Mouse (Mus musculus): ENCODE data around the gene Nrxn2.

The Nrxn2 gene

DNA sequence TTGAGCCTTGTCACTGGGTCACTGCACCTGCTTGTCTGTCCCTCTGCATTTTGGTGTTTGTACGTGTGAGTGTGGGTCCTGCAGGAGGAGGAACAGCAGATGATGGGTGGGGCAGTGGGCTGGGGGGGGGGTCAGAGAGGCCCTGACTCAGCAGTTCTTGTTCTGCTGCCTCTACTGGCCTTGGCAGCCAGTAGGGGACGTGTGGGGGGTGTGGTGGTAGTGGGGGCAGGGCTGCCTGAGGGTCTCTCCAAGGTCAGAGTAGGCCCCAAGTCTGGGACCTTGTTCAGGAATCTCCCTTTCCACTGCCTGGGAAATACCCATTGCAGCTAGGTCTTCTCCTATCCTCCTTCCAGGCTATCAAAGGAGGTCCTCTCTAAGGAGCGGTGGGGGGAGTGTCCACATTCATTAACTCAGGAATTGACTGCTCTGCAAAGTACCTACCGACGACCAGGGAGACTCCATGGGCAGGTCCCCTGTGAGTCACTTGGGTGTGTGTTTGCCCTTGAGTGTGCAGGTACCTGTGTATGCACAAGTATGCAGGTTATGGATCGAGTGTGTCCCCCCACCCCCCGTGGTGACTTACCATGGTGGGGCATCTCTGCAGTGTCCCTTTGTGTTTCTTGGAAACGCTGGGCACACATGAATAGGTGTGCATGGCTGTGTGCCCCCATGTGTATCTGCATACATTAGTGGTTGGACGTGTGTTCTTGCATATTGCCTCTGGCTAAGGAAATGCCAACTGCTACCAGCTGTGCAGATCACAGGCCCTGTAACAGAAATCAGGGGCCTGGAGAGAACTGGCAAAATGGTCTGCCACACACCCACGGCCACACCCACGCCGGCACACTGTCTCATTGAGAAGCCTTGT is 1.4 kb upstream of the Nrxn2 start:
- no peak for DNase-seq

- no peak for DNase-seq
Measured at GRCm38 (mm10) chr19:6418984-6419692, 607 bp downstream of the Nrxn2 start.

DNA sequence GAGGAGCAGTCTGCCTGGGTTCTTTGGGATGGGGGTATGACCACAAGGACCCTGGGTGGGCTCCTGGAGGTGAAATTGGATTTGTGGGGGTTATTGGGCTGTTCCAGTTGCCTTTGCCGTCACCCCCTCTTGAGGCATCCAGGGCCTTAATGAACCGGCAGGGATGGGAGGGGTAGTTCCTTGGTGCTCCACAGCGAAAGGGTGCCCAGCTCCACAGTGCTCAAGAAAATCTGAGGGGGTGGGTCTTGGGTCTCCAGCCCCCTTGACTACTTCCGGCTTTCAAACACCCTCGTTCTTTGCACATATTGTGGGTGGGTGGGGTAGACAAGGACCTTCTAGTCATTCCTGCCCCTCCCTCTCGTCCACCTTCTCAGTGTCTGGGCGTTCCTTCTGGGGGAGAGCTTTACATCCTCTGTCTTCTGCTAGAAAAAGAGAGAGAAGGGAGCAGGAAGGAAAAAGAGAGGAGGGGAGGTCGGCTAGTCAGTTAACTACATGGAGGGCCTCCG is 1.3 kb downstream of the Nrxn2 start:
- DNase-seq, result no peak

DNA sequence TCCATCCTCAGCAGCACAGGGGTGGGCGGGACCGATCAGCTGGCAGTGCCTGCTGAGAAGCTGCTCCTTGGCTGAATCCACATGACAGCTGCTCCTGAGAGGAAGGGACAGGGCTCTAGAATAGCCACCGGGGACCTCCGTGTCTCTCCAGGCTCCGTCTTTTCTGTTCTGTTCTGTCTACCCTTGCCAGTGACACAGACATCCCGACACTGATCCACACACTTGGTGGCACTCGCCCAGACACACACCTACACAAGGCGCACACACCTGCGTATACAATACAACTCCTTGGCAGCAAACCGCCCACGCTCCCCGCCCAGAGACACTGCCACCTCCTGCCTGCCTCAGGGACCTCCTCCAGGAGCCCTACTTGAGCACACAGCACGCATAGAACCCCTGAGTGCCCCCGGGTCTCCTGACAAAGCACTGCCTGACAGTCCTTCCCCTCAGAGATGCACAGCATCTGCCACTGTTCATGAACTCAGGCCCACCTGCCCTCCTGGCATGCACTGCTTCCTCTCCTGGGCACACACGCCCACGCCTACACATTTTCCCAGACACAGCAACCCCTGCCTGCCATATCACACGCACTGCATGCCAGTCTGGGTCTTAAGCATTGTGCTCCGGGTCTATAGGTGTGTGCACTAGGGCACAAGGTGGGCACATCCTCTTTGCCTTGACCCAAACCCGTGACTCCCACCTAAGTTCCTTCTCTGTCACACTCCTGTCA is 2.1 kb downstream of the Nrxn2 start:
- DNase-seq, result no peak

DNA sequence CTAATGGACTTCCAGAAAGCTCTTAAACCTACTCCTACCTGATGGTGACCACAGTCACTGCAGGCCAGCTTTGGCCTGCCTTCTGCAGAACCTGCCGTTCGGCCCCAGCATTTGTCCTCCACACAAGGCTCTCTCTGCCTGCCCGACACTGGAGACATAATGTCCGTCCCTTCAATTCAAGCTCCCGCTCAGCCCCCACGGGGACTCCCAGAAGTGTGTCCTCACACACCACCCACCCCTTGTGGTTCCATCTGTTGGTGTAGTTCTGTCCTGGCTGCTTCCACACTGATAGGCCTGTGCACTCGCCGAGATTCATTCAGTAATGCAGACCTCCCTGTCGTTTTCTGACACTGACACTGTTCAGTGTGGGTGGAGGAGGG is 2.7 kb downstream of the Nrxn2 start:
- DNase-seq, result no peak

DNA sequence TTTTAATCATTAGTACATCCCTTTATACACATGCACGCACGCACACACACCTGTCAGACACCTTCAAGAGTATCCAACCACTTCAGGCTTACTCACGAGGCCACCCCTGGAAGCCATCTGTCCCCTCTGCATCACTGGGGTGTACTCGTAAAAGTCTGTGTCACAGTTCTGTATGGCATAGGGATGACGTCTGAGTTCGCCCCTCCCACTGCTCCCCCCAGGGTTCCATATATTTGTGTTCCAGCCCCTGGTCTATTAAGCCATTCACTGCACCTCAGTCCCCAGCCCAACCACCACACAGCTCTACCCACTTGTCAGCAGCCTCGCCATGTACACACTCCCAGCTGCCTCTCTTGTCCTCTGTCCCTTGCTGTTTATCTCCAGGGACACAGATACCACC is 3.5 kb downstream of the Nrxn2 start:
- no peak for DNase-seq

GRCm38 (mm10) chr19:6423241-6423640 is 4.7 kb downstream of the Nrxn2 start:
- no peak for DNase-seq

- DNase-seq, result no peak
Measured at GRCm38 (mm10) chr19:6424137-6424881, 5.8 kb downstream of the Nrxn2 start.

DNA sequence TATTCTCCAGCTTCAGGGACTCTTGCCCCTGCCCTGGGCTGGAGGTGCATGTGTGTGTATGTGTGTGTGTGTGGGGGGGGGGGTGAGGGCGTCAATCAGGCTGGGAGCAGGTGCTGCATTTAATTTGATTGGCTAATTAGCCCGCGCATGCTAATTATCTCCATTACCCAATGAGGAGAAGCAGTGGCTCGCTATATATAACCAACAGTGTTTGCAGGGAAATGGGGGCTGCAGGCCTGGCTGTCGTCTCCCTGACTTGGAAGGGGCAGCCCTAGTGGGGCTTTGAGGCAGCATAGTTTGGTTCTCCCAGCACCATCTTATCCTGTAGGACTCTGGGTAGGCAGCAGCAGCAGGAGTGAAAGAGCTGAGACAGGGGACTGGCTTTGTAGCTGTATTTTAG is 7.1 kb downstream of the Nrxn2 start:
- no peak for DNase-seq

GRCm38 (mm10) chr19:6426703-6427500 is 8.4 kb downstream of the Nrxn2 start:
- peak in 1 of 2 experiments; percentile 56 for DNase-seq

GRCm38 (mm10) chr19:6427653-6428434 is 9.3 kb downstream of the Nrxn2 start:
- no peak for DNase-seq

GRCm38 (mm10) chr19:6428501-6429200 is 10.1 kb downstream of the Nrxn2 start:
- no peak for DNase-seq

DNA sequence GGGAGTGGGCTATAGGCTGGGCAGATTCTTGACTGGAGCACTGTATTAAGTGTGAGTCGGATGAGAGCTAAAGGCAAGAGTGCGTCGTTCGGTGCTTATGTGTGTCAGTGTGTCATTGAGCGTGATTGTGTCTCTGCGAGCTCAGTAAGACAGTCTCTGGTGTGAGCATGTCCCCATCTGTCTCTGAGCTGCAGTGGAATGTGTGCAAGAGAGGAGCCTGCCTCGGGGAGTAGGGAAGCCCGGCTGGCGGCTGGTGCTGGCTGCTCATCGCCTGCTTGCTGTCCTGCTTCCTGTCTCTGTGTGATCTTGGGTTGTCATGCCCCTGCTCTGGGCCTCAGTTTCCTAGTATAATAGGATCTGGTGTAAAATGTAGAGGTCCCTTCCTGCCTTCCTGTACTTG is 24.5 kb downstream of the Nrxn2 start:
- DNase-seq, result no peak

DNA sequence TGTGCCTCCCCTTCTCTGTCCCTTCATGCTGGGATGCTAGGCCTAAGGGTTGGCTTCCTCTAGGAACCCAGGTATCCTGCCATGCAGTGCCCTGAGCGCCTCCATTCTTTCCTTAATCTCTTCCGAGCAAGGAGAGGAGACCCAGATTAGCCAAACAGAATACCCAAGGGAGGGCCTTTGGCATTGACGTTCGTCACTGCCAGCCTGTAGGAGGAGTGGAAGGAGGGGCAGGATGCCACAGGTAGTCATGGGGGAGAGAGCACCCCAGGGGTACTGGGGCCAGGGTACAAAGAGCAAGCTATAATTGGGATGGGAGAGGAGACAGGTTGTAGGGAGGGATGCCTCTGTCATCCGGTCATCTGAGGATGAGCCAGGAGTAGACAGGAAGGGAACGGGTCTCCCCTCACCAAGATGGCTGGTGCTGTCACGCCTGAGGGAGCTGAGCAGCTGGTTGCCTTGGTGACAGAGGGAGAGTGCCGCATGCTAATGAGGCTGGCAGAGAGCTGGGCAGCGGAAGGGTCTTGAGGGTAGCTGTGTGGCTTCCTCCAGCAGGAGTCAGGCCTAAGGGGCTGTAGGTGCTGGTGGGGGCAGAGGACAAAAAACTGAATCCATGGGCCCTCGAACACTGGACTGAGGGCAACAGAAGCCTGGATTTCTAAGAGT is 27.4 kb downstream of the Nrxn2 start:
- DNase-seq, result no peak

GRCm38 (mm10) chr19:6446736-6447437 is 28.4 kb downstream of the Nrxn2 start:
- DNase-seq, result no peak

DNA sequence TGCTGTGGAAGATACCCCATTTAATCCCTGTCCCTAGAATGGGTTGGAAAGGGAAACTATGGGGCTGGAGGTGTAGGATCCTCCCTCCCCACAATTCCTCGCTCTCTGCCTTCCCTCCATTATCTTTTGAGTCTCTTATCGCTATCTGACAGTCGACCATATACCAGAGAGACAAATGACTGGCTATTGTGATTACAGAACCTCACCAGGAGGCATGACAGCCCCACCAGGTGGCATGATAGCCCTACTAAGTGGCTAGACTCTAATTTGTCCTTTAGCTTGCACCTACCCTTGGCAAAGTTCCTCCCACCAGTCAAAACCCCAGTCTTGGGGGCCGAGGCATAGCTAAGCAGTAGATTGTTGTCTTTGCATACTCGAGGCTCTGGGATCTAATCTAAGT is 30.2 kb downstream of the Nrxn2 start:
- DNase-seq, result no peak

DNA sequence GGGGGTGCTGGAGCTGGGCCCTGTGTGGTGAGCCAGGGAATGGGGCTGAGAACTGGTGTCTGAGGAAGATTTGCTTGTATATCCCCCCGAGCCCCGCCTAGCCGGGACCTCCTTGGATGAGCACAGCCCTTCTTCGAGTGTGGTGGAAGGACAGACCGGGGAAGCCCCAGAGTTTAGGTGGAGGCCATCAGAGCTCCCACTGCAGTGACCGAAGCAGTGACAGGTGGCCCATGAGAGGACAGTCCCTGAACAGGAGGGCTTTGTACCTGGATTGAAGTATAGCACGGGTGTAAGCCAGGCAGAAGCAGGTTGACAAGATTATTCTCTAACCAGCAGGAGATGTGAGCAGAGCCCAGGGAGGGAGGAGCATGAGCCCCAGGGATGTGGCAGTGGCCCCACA is 31.3 kb downstream of the Nrxn2 start:
- no peak for DNase-seq

GRCm38 (mm10) chr19:6452030-6452494 is 33.5 kb downstream of the Nrxn2 start:
- peak; percentile 78 to 81 for DNase-seq
